Mouse (Mus musculus) MEL (cell line): ENCODE results near the gene Adamts16. TPM values are rescaled to one million over a fixed set of nuclear protein-coding genes. Genes with fewer than 3 reads are reported as not detected.

Experiments used
- DNase-seq: peaks from one replicate; pipeline ENCODE4 v3.0.0; 2011; ENCODE audit warnings: low read depth, low spot score
- H3K27ac ChIP-seq: 2 replicates; pipeline ENCODE4 v1.5.1; 2012; ENCODE audit warnings: low read depth, mild to moderate bottlenecking, control low read depth, low read length, moderate library complexity; ENCODE audit not compliant: control insufficient read depth
- H3K27me3 ChIP-seq, 2 experiments: fragments of 150-350 bp in 1 of 2; sonication (generic) in 1 of 2; 2 replicates each; pipeline ENCODE4 v1.6.1; 2012; ENCODE audit warnings: low read length in 2 of 2, mild to moderate bottlenecking in 2 of 2, improper control_type of control experiment in 1 of 2, moderate library complexity in 1 of 2; ENCODE audit not compliant: insufficient read depth in 2 of 2, control insufficient read depth in 1 of 2
- H3K36me3 ChIP-seq, 2 experiments: 2 replicates each; pipeline ENCODE4 v1.6.1; 2012 to 2014; ENCODE audit warnings: low read length in 2 of 2, improper control_type of control experiment in 1 of 2, inconsistent platforms in 1 of 2, mild to moderate bottlenecking in 1 of 2; ENCODE audit not compliant: insufficient read depth in 2 of 2, control insufficient read depth in 1 of 2
- H3K4me1 ChIP-seq, 2 experiments: fragments of 150-350 bp in 1 of 2; sonication (generic) in 1 of 2; 2 replicates each; pipeline ENCODE4 v1.6.1; 2012; ENCODE audit warnings: low read length in 2 of 2, improper control_type of control experiment in 1 of 2, mild to moderate bottlenecking in 1 of 2; ENCODE audit not compliant: insufficient read depth in 2 of 2, control insufficient read depth in 1 of 2
- H3K4me3 ChIP-seq, 2 experiments: fragments of 150-350 bp in 1 of 2; sonication (generic) in 1 of 2; 2 replicates each; pipeline ENCODE4 v1.5.1; 2012; ENCODE audit warnings: low read depth in 2 of 2, low read length in 2 of 2, mild to moderate bottlenecking in 2 of 2, moderate library complexity in 2 of 2, control low read depth in 1 of 2, improper control_type of control experiment in 1 of 2; ENCODE audit not compliant: control insufficient read depth in 1 of 2, insufficient read depth in 1 of 2
- H3K79me2 ChIP-seq: 2 replicates; pipeline ENCODE4 v1.6.1; 2012; ENCODE audit warnings: mild to moderate bottlenecking, low read length, moderate library complexity; ENCODE audit not compliant: control insufficient read depth, poor library complexity, insufficient read depth
- H3K9ac ChIP-seq: 2 replicates; pipeline ENCODE4 v1.6.1; 2012; ENCODE audit warnings: low read depth, mild to moderate bottlenecking, control low read depth, low read length, moderate library complexity; ENCODE audit not compliant: control insufficient read depth, poor library complexity, severe bottlenecking
- H3K9me3 ChIP-seq: fragments of 150-350 bp; sonication (generic); replicated peaks from 2 replicates; pipeline ENCODE4 v1.6.1; 2012; ENCODE audit warnings: mild to moderate bottlenecking, low read length, improper control_type of control experiment, moderate library complexity; ENCODE audit not compliant: insufficient read depth
- BHLHE40 ChIP-seq: IDR thresholded peaks from 2 replicates; pipeline ENCODE4 v1.6.1; 2012; ENCODE audit warnings: low read depth, mild to moderate bottlenecking, inconsistent platforms, low read length, improper control_type of control experiment, borderline replicate concordance
- CHD2 ChIP-seq: IDR thresholded peaks from 2 replicates; pipeline ENCODE4 v1.6.1; 2011; ENCODE audit warnings: low read length, improper control_type of control experiment
- ELF1 ChIP-seq: IDR thresholded peaks from 2 replicates; pipeline ENCODE4 v1.6.1; 2014; ENCODE audit warnings: low read depth, mild to moderate bottlenecking, inconsistent platforms, low read length, improper control_type of control experiment, moderate library complexity
- ETS1 ChIP-seq: IDR thresholded peaks from 2 replicates; pipeline ENCODE4 v1.6.1; 2012; ENCODE audit warnings: low read depth, mild to moderate bottlenecking, inconsistent platforms, low read length, improper control_type of control experiment, moderate library complexity
- GABPA ChIP-seq: IDR thresholded peaks from 2 replicates; pipeline ENCODE4 v1.6.1; 2012; ENCODE audit warnings: low read depth, mild to moderate bottlenecking, inconsistent platforms, low read length, improper control_type of control experiment, moderate library complexity
- GATA1 ChIP-seq: IDR thresholded peaks from 2 replicates; pipeline ENCODE4 v1.6.1; 2011; ENCODE audit warnings: low read depth, low read length, improper control_type of control experiment
- KAT2A ChIP-seq: conservative IDR thresholded peaks from 2 replicates; pipeline ENCODE4 v1.6.1; 2012; ENCODE audit warnings: low read depth, low read length, improper control_type of control experiment, inconsistent platforms
- MXI1 ChIP-seq: IDR thresholded peaks from 2 replicates; pipeline ENCODE4 v1.6.1; 2011; ENCODE audit warnings: mild to moderate bottlenecking, low read depth, low read length, improper control_type of control experiment
- MYC ChIP-seq: IDR thresholded peaks from 2 replicates; pipeline ENCODE4 v1.6.1; 2011; ENCODE audit warnings: low read depth, mild to moderate bottlenecking, low read length, improper control_type of control experiment, moderate library complexity
- NELFE ChIP-seq: IDR thresholded peaks from 2 replicates; pipeline ENCODE4 v1.6.1; 2011; ENCODE audit warnings: low read depth, low read length, improper control_type of control experiment
- NRF1 ChIP-seq: IDR thresholded peaks from 2 replicates; pipeline ENCODE4 v1.6.1; 2014; ENCODE audit warnings: low read depth, mild to moderate bottlenecking, inconsistent platforms, low read length, improper control_type of control experiment, moderate library complexity; ENCODE audit not compliant: poor library complexity, insufficient read depth, severe bottlenecking
- POLR2A ChIP-seq, 2 experiments: IDR thresholded peaks; 2 replicates each; pipeline ENCODE4 v1.6.1; 2011 to 2012; ENCODE audit warnings: low read length in 2 of 2, mild to moderate bottlenecking in 2 of 2, control low read depth in 1 of 2, improper control_type of control experiment in 1 of 2, low read depth in 1 of 2, moderate library complexity in 1 of 2; ENCODE audit not compliant: control insufficient read depth in 1 of 2, insufficient read depth in 1 of 2, poor library complexity in 1 of 2
- POLR2AphosphoS2 ChIP-seq: IDR thresholded peaks from 2 replicates; pipeline ENCODE4 v1.6.1; 2011; ENCODE audit warnings: low read length, improper control_type of control experiment
- RAD21 ChIP-seq: IDR thresholded peaks from 2 replicates; pipeline ENCODE4 v1.6.1; 2011; ENCODE audit warnings: mild to moderate bottlenecking, low read depth, low read length, improper control_type of control experiment
- SIN3A ChIP-seq: IDR thresholded peaks from 2 replicates; pipeline ENCODE4 v1.6.1; 2012; ENCODE audit warnings: low read length, improper control_type of control experiment, inconsistent platforms
- SMC3 ChIP-seq: IDR thresholded peaks from 2 replicates; pipeline ENCODE4 v1.6.1; 2011; ENCODE audit warnings: low read depth, low read length, improper control_type of control experiment
- TAL1 ChIP-seq: IDR thresholded peaks from 2 replicates; pipeline ENCODE4 v1.6.1; 2012; ENCODE audit warnings: mild to moderate bottlenecking, inconsistent platforms, low read length, moderate library complexity, mixed read lengths
- UBTF ChIP-seq: IDR thresholded peaks from 2 replicates; pipeline ENCODE4 v1.6.1; 2012; ENCODE audit warnings: low read depth, mild to moderate bottlenecking, inconsistent platforms, low read length, improper control_type of control experiment, moderate library complexity, borderline replicate concordance; ENCODE audit not compliant: insufficient read depth
- USF1 ChIP-seq: IDR thresholded peaks from 2 replicates; pipeline ENCODE4 v1.6.1; 2014; ENCODE audit warnings: low read depth, mild to moderate bottlenecking, inconsistent platforms, low read length, improper control_type of control experiment, moderate library complexity
- ZC3H11A ChIP-seq: IDR thresholded peaks from 2 replicates; pipeline ENCODE4 v1.6.1; 2012; ENCODE audit warnings: low read depth, mild to moderate bottlenecking, inconsistent platforms, low read length, improper control_type of control experiment
- ZKSCAN1 ChIP-seq: IDR thresholded peaks from 2 replicates; pipeline ENCODE4 v1.6.1; 2012; ENCODE audit warnings: low read depth, mild to moderate bottlenecking, inconsistent platforms, low read length, improper control_type of control experiment, moderate library complexity
- ZNF384 ChIP-seq: IDR thresholded peaks from 2 replicates; pipeline ENCODE4 v1.6.1; 2012; ENCODE audit warnings: low read depth, mild to moderate bottlenecking, inconsistent platforms, low read length, improper control_type of control experiment
- polyA plus RNA-seq, 2 experiments: library from polyadenylated mRNA; stranded (reverse) in 1 of 2; unstranded in 1 of 2; fragments of >175 nt in 1 of 2; fragments of >200 nt in 1 of 2; gene quantifications; 2 replicates each; pipeline versions ENCODE4 v1.2.1 to v1.2.4; 2012; ENCODE audit warnings: low replicate concordance in 2 of 2, low read depth in 1 of 2; ENCODE audit not compliant: insufficient read length in 2 of 2, insufficient read depth in 1 of 2, missing spikeins in 1 of 2
- total RNA-seq: library from RNA; depleted of rRNA; stranded (reverse); fragments of 300-350 nt; gene quantifications from 2 replicates; pipeline ENCODE4 v1.2.3, GENCODE M21; 2012

The Adamts16 gene
- total and polyA plus RNA-seq, 3 experiments: not detected

GRCm38 (mm10) chr13:70853601-70854000 is 12.0 kb upstream of the Adamts16 start:
- H3K9me3 ChIP-seq: no peaks in the 10 kb centered on the region
- no peak overlapping the region for H3K9ac ChIP-seq
- TF ChIP-seq ETS1 (no peak), ELF1 (no peak), NRF1 (no peak), ZC3H11A (no peak), ZKSCAN1 (no peak), NELFE (no peak), CHD2 (no peak), POLR2A (IDR thresholded peaks at IDR 0.05; ENCODE audit: control insufficient read depth in 1 of 2, insufficient read depth in 1 of 2, low read depth in 1 of 2, low read length in 2 of 2, poor library complexity in 1 of 2) (no peak), GATA1 (no peak), KAT2A (no peak), ZNF384 (no peak), SIN3A (no peak), TAL1 (no peak), POLR2AphosphoS2 (no peak), GABPA (no peak)
- no peak overlapping the region for H3K27ac ChIP-seq
- H3K79me2 ChIP-seq: no peaks in the 10 kb centered on the region
- DNase-seq: no peak
- no peaks in the 10 kb centered on the region for H3K27me3 ChIP-seq
- H3K4me3 ChIP-seq: no peak overlapping the region
- no peaks in the 10 kb centered on the region for H3K36me3 ChIP-seq
- H3K4me1 ChIP-seq: no peaks in the 10 kb centered on the region

GRCm38 (mm10) chr13:70846933-70847332 is 5.3 kb upstream of the Adamts16 start:
- Histone ChIP-seq H3K9ac (no peak overlapping the region), H3K4me1 (no peaks in the 10 kb centered on the region)
- DNase-seq: no peak
- TF ChIP-seq MXI1: no peak
- TF ChIP-seq, all 39 proteins: peak for 0
- Histone ChIP-seq H3K36me3 (no peaks in the 10 kb centered on the region), H3K4me3 (no peak overlapping the region), H3K27ac (no peak overlapping the region), H3K79me2 (no peaks in the 10 kb centered on the region), H3K9me3 (no peaks in the 10 kb centered on the region), H3K27me3 (no peaks in the 10 kb centered on the region)

GRCm38 (mm10) chr13:70845526-70845925 is 3.9 kb upstream of the Adamts16 start:
- Histone ChIP-seq H3K4me3 (no peak overlapping the region), H3K27ac (no peak overlapping the region), H3K27me3 (no peaks in the 10 kb centered on the region), H3K4me1 (no peaks in the 10 kb centered on the region), H3K9ac (no peak overlapping the region)
- no peak for DNase-seq
- no peak for TF ChIP-seq UBTF
- no peak for TF ChIP-seq CHD2
- no peak for TF ChIP-seq BHLHE40
- TF ChIP-seq KAT2A: no peak
- no peak for TF ChIP-seq MYC
- TF ChIP-seq USF1: no peak
- no peak for TF ChIP-seq SMC3
- TF ChIP-seq RAD21: no peak
- TF ChIP-seq, all 39 proteins: peak for 0
- H3K36me3 ChIP-seq: no peaks in the 10 kb centered on the region
- H3K79me2 ChIP-seq: no peaks in the 10 kb centered on the region
- no peaks in the 10 kb centered on the region for H3K9me3 ChIP-seq
